Comparison of ENCODE assay signal across 9 mouse cellular contexts in the genomic region with DNA sequence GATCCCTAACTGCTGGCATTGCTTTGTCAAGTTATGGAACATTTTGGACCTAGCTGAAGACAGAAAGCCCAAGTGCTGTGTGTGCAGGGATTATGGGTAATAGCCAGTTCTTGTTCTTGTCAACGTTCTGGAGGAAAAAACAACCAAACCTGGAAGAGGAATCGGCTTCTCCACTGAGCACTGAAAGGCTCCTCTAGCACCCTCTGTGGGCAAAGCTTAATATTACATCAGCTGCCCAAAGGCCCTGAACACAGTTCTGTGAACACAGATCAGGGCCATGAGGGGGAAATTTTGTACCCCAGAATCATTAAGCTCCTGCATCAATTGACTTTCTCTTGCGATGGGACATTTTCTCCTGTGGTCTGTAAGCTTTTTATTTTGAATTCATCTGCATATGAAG.
A peak's percentile ranks its signal among the peaks of the same experiment; 100 is the strongest.
DNase-seq lines count a peak whose midpoint lies in the region; ATAC-seq and TF ChIP-seq lines count a peak whose summit lies in the region.
"Had no signal": no experiment of that assay in that cellular context is flagged by ENCODE, and none has a peak within 500 bp of the region (broad histone marks: within the 10 kb centered on the region; RNA-seq: fewer than 3 reads in every experiment).

No protein-coding gene starts in this region.

- in situ Hi-C loops in CH12.LX (cut with MboI; ENCODE audit: low pct_ligation_motif_present, low pct_unique_long_range_greater_than_20kb, low sequenced_read_pairs) = no loop called here

- no peaks in the 10 kb centered on the region for H3K9me3 ChIP-seq in CH12.LX (replicated peaks; ENCODE audit: low read length)
- no peaks in the 10 kb centered on the region for H3K9me3 ChIP-seq in embryonic facial prominence, embryonic 11.5 days (replicated peaks; ENCODE audit: control insufficient read depth, low read length)
- H3K9me3 ChIP-seq: G1E had no signal

- no peak overlapping the region for H3K27ac ChIP-seq in CH12.LX (ENCODE audit: insufficient read depth, low read depth)
- no peak overlapping the region for H3K27ac ChIP-seq in embryonic facial prominence, embryonic 11.5 days (replicated peaks; ENCODE audit: low read depth, low read length)

- H3K9ac ChIP-seq in CH12.LX (ENCODE audit: insufficient read depth, low read depth) = no peak overlapping the region
- H3K9ac ChIP-seq in embryonic facial prominence, embryonic 11.5 days (replicated peaks; ENCODE audit: low read length) = no peak overlapping the region

- H3K36me3 ChIP-seq in CH12.LX (replicated peaks in 1 of 2; ENCODE audit: control insufficient read depth in 1 of 2, insufficient read depth in 1 of 2, low read length in 1 of 2) = no peaks in the 10 kb centered on the region
- no peaks in the 10 kb centered on the region for H3K36me3 ChIP-seq in embryonic facial prominence, embryonic 11.5 days (replicated peaks; ENCODE audit: control insufficient read depth, insufficient read depth, low read depth, low read length)
- H3K36me3 ChIP-seq: G1E had no signal

- H3K79me2 ChIP-seq in CH12.LX (replicated peaks; ENCODE audit: control insufficient read depth, extremely low read depth, insufficient read depth, poor library complexity, severe bottlenecking) = no peaks in the 10 kb centered on the region

- dilution Hi-C loops in CH12.LX (cut with MboI; ENCODE audit: extremely low pct_ligation_motif_present, extremely low pct_unique_long_range_greater_than_20kb, low sequenced_read_pairs) = no loop called here

- no peak for ATAC-seq in embryonic facial prominence, embryonic 11.5 days (replicated peaks; ENCODE audit: insufficient number of reproducible peaks, low FRiP score, low TSS enrichment, low read depth)
- no peak for ATAC-seq in erythroblast, adult 5-6 weeks (replicated peaks; ENCODE audit: low FRiP score, poor library complexity, severe bottlenecking)

- WGBS in embryonic facial prominence, embryonic 11.5 days = 52% methylated on average over 3 of the region's 3 CpGs

- no peaks in the 10 kb centered on the region for H3K4me1 ChIP-seq in CH12.LX (ENCODE audit: control insufficient read depth in 1 of 2, insufficient read depth in 2 of 2)
- H3K4me1 ChIP-seq in embryonic facial prominence, embryonic 11.5 days (ENCODE audit: control insufficient read depth, insufficient read depth, low read length) = no peaks in the 10 kb centered on the region

- TF ChIP-seq CTCF in CH12.LX (conservative IDR thresholded peaks at IDR 0.05 in 1 of 2, IDR thresholded peaks at IDR 0.05 in 1 of 2; ENCODE audit: low read depth in 2 of 2, low read length in 2 of 2) = peak; percentile 64 to 75

- peak; percentile 54 for TF ChIP-seq RAD21 in CH12.LX (IDR thresholded peaks at IDR 0.05; ENCODE audit: low read depth, low read length)

- H3K4me3 ChIP-seq in CH12.LX (replicated peaks in 1 of 3; ENCODE audit: low read depth in 2 of 3, low read length in 2 of 3, poor library complexity in 1 of 3) = no peak overlapping the region
- H3K4me3 ChIP-seq in embryonic facial prominence, embryonic 11.5 days (ENCODE audit: low read depth, low read length) = no peak overlapping the region

- H3K27me3 ChIP-seq in CH12.LX (replicated peaks) = no peaks in the 10 kb centered on the region
- H3K27me3 ChIP-seq in embryonic facial prominence, embryonic 11.5 days (ENCODE audit: control insufficient read depth, insufficient read depth, low read length) = no peaks in the 10 kb centered on the region

- no peak for TF ChIP-seq POLR2A in CH12.LX (IDR thresholded peaks at IDR 0.05; ENCODE audit: low read depth, low read length)

- peak overlapping the region; percentile 29; the same call in 1 of the 2 replicates for H3K4me2 ChIP-seq in CH12.LX (ENCODE audit: insufficient read depth, low read depth, poor library complexity, severe bottlenecking)
- no peak overlapping the region for H3K4me2 ChIP-seq in embryonic facial prominence, embryonic 11.5 days (ENCODE audit: low read depth, low read length)

- TF ChIP-seq EP300 in CH12.LX (IDR thresholded peaks at IDR 0.05; ENCODE audit: low read length) = no peak

- peak; percentile 52 for DNase-seq in embryo, embryonic 10 days (ENCODE audit: low spot score)
- DNase-seq in embryo, embryonic 9.5 days (ENCODE audit: extremely low spot score) = no peak
- DNase-seq in layer of hippocampus, postnatal 10 days (ENCODE audit: low spot score in 2 of 2) = peak; percentile 22 to 33
- no peak for DNase-seq in layer of hippocampus, adult 9-11 months
- DNase-seq in CH12.LX (ENCODE audit: extremely low read depth) = peak; percentile 55
- DNase-seq in embryonic facial prominence, embryonic 11.5 days (ENCODE audit: low spot score) = peak; percentile 67
- no peak for DNase-seq in heart, adult 8-10 months (ENCODE audit: low spot score)

TF ChIP-seq in CH12.LX, 34 proteins besides CTCF, POLR2A, EP300 and RAD21:
- TF ChIP-seq SMC3 (IDR thresholded peaks at IDR 0.05; ENCODE audit: low read depth, low read length) (peak; percentile 59), MXI1 (IDR thresholded peaks at IDR 0.05; ENCODE audit: low read depth, low read length) (no peak), PAX5 (IDR thresholded peaks at IDR 0.05; ENCODE audit: low read length) (no peak), KAT2A (IDR thresholded peaks at IDR 0.05; ENCODE audit: insufficient replicate concordance, low read length) (no peak)
TF ChIP-seq in CH12.LX: peak in this region for 1.

Comparison
In these comparisons a context has a peak if more than half of its experiments do, and no peak if none do; other contexts are left out.
1. DNase-seq: peak in embryo, embryonic 10 days (single experiment), layer of hippocampus, postnatal 10 days (2 of 2), CH12.LX (single experiment) and embryonic facial prominence, embryonic 11.5 days (single experiment); none in embryo, embryonic 9.5 days (single experiment), layer of hippocampus, adult 9-11 months (single experiment) and heart, adult 8-10 months (single experiment).